Mouse (Mus musculus) c-Kit-negative CD71-positive TER-119-positive erythroid progenitor cells, embryonic 14.5 days (primary cell): ENCODE results near the gene Cct3.
A peak's percentile ranks its signal among the peaks of the same experiment; 100 is the strongest.
"Not testable (repeated sequence)": the region's sequence is repeated elsewhere in the genome, so short reads cannot be mapped to it uniquely, and the experiment has no call there.

ENCODE experiments used
- DNase-seq: peaks from one replicate; pipeline ENCODE4 v3.0.0-alpha.2; 2013; ENCODE audit warnings: low read depth, low spot score

The Cct3 gene

GRCm38 (mm10) chr3:88361096-88361495, 64.2 kb downstream of the Cct3 start:
- DNase-seq: no peak

- no peak for DNase-seq
Measured at GRCm38 (mm10) chr3:88361612-88362313, 64.8 kb downstream of the Cct3 start.

GRCm38 (mm10) chr3:88363700-88364099, 66.8 kb downstream of the Cct3 start:
- DNase-seq: peak; percentile 52

- DNase-seq: peak; percentile 80
Measured at GRCm38 (mm10) chr3:88364337-88364736, 67.4 kb downstream of the Cct3 start, which contains the start of gene Paqr6. Gene Paqr6, plus strand, starts transcription at chr3:88364584.

GRCm38 (mm10) chr3:88365705-88366361, 68.9 kb downstream of the Cct3 start:
- DNase-seq: no peak

DNA sequence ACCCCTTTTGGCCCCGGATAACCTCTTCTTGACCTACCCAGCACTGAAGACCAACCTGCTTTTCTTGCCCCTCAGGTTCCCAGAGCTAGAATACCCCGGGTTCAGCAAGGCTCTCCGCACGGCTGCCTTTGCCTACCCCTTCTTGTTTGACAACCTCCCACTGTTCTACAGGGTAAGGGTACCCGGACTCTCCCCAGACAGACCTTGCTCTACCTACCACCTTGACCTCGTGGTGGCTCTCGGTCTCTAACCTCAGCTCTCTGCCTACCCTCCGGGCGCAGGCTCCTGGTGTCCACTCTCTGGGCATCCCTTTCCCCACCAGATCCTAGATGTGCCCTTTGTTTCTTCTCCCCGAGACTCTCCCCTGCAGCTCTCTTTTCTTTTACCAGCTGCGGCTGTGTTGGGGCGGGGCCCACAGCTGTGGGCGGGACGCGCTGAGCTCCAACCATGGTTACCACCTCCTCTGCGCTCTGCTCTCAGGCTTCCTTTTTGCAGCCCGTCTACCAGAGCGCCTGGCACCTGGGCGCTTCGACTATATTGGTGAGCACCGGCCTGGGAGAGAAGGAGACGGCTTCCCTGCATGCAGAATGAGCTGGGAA, 70.0 kb downstream of the Cct3 start:
- not testable (repeated sequence) for DNase-seq

DNA sequence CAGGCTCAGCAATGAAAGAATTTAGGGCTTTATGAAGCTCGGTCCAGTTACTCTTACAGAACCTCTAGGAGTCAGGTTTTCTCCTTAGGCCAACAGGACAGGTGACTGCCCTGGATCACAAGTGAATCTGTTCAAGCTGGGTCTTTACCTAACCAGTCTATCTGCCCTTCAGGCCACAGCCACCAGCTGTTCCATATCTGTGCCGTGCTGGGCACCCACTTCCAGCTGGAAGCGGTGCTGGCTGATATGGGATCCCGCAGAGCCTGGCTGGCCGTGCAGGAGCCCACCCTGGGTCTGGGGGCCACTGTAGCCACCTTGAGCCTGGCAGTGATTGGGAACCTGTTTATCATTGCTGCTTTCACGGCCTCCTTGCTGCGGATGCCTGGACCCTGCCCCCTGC, 70.6 kb downstream of the Cct3 start:
- DNase-seq: not testable (repeated sequence)

- DNase-seq: not testable (repeated sequence)
Measured at GRCm38 (mm10) chr3:88368511-88368910, 71.6 kb downstream of the Cct3 start.
